Mouse (Mus musculus): ENCODE results near the gene Anxa3. TPM values are rescaled to one million over a fixed set of nuclear protein-coding genes. Genes with fewer than 3 reads are reported as not detected.

The Anxa3 gene
- total and polyA plus RNA-seq, 3 experiments: 0.54 to 2.5 TPM; not detected in 1

DNA sequence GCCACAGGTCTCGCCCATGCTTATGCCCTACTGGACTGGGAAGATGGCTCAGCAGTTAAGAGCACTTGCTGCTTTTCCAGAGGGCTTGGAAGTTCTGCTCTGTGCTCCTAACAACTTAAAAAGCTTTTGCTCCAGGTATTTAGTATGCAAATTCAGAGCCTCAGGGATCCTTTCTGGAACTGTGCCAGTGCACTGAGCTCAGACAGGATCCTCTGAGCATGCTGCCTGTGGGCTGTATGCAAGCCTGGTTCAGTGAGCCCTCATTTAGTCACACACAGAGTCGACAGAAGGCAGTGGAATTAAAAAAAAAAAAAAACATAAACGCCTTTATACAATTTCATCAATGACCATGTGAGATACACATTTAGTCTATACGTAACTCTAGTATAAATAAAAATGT is 17.5 kb downstream of the Anxa3 start:
- H3K9ac ChIP-seq (ENCODE audit: control insufficient read depth, low read depth, low read length, poor library complexity, severe bottlenecking): no peak overlapping the region
- no peak overlapping the region for H3K4me3 ChIP-seq (ENCODE audit: control insufficient read depth in 1 of 2, insufficient read depth in 1 of 2, low read depth in 2 of 2, low read length in 2 of 2)
- no peak overlapping the region for H3K27ac ChIP-seq (ENCODE audit: control insufficient read depth, low read depth, low read length)
- no peaks in the 10 kb centered on the region; a peak in 1 of 4 replicates for H3K36me3 ChIP-seq (ENCODE audit: control insufficient read depth in 1 of 2, insufficient read depth in 2 of 2, low read length in 2 of 2)
- no peaks in the 10 kb centered on the region for H3K9me3 ChIP-seq (replicated peaks; ENCODE audit: insufficient read depth, low read length)
- H3K4me1 ChIP-seq (ENCODE audit: control insufficient read depth in 1 of 2, insufficient read depth in 2 of 2, low read length in 2 of 2): no peaks in the 10 kb centered on the region
- TF ChIP-seq GABPA (IDR thresholded peaks at IDR 0.05; ENCODE audit: low read depth, low read length) (no peak), POLR2AphosphoS2 (IDR thresholded peaks at IDR 0.05; ENCODE audit: low read length) (no peak), CTCF (IDR thresholded peaks at IDR 0.05 in 2 of 3, conservative IDR thresholded peaks at IDR 0.05 in 1 of 3; ENCODE audit: control insufficient read depth in 1 of 3, insufficient read depth in 1 of 3, low read depth in 2 of 3, low read length in 3 of 3, poor library complexity in 1 of 3, severe bottlenecking in 1 of 3) (no peak), BHLHE40 (IDR thresholded peaks at IDR 0.05; ENCODE audit: borderline replicate concordance, low read depth, low read length) (no peak), ZNF384 (IDR thresholded peaks at IDR 0.05; ENCODE audit: low read depth, low read length) (no peak), MAFK (IDR thresholded peaks at IDR 0.05; ENCODE audit: borderline replicate concordance, low read depth, low read length) (no peak), CHD2 (IDR thresholded peaks at IDR 0.05; ENCODE audit: low read length) (no peak), TBP (IDR thresholded peaks at IDR 0.05; ENCODE audit: low read depth, low read length) (no peak)
- no peaks in the 10 kb centered on the region for H3K79me2 ChIP-seq (ENCODE audit: control insufficient read depth, insufficient read depth, low read length, poor library complexity)
- H3K27me3 ChIP-seq (ENCODE audit: control insufficient read depth in 1 of 2, insufficient read depth in 2 of 2, low read length in 2 of 2): no peaks in the 10 kb centered on the region
- no peak for DNase-seq (ENCODE audit: low read depth, low spot score)

- Histone ChIP-seq H3K4me1 (ENCODE audit: control insufficient read depth in 1 of 2, insufficient read depth in 2 of 2, low read length in 2 of 2) (no peaks in the 10 kb centered on the region), H3K4me3 (ENCODE audit: control insufficient read depth in 1 of 2, insufficient read depth in 1 of 2, low read depth in 2 of 2, low read length in 2 of 2) (no peak overlapping the region), H3K36me3 (ENCODE audit: control insufficient read depth in 1 of 2, insufficient read depth in 2 of 2, low read length in 2 of 2) (no peaks in the 10 kb centered on the region), H3K79me2 (ENCODE audit: control insufficient read depth, insufficient read depth, low read length, poor library complexity) (no peaks in the 10 kb centered on the region), H3K9ac (ENCODE audit: control insufficient read depth, low read depth, low read length, poor library complexity, severe bottlenecking) (no peak overlapping the region), H3K27me3 (ENCODE audit: control insufficient read depth in 1 of 2, insufficient read depth in 2 of 2, low read length in 2 of 2) (no peaks in the 10 kb centered on the region), H3K27ac (ENCODE audit: control insufficient read depth, low read depth, low read length) (no peak overlapping the region), H3K9me3 (replicated peaks; ENCODE audit: insufficient read depth, low read length) (no peaks in the 10 kb centered on the region)
- TF ChIP-seq EP300 (IDR thresholded peaks at IDR 0.05; ENCODE audit: low read depth in 1 of 2, low read length in 2 of 2): no peak
- TF ChIP-seq MAZ (IDR thresholded peaks at IDR 0.05; ENCODE audit: low read depth, low read length): no peak
- TF ChIP-seq JUND (IDR thresholded peaks at IDR 0.05; ENCODE audit: low read depth, low read length): no peak
- TF ChIP-seq MAX (IDR thresholded peaks at IDR 0.05; ENCODE audit: low read length): no peak
- no peak for TF ChIP-seq TBP (IDR thresholded peaks at IDR 0.05; ENCODE audit: low read depth, low read length)
- no peak for TF ChIP-seq GATA1 (IDR thresholded peaks at IDR 0.05; ENCODE audit: low read depth, low read length)
- no peak for TF ChIP-seq NRF1 (IDR thresholded peaks at IDR 0.05; ENCODE audit: insufficient read depth, low read depth, low read length, poor library complexity, severe bottlenecking)
- no peak for TF ChIP-seq ZNF384 (IDR thresholded peaks at IDR 0.05; ENCODE audit: low read depth, low read length)
- TF ChIP-seq POLR2AphosphoS5 (IDR thresholded peaks at IDR 0.05; ENCODE audit: borderline replicate concordance, low read depth, low read length): no peak
- no peak for DNase-seq (ENCODE audit: low read depth, low spot score)
Observed at GRCm38 (mm10) chr5:96824769-96825327, 31.7 kb downstream of the Anxa3 start.
